Mouse (Mus musculus) myocyte (in vitro differentiated cells): Measurements from ENCODE around the gene Auh.

Experiments
- CEBPB ChIP-seq: IDR thresholded peaks from 2 replicates; pipeline ENCODE4 v1.6.1; 2011; ENCODE audit warnings: mild to moderate bottlenecking, moderate library complexity; ENCODE audit not compliant: poor library complexity, insufficient read depth, severe bottlenecking
- E2F4 ChIP-seq: IDR thresholded peaks from one replicate; pipeline ENCODE4 v1.6.1; 2011; ENCODE audit warnings: mild to moderate bottlenecking, control low read depth, moderate library complexity; ENCODE audit not compliant: insufficient read depth
- MAX ChIP-seq: IDR thresholded peaks from one replicate; pipeline ENCODE4 v1.6.1; 2011; ENCODE audit warnings: low read depth, mild to moderate bottlenecking, control low read depth
- MYOD1 ChIP-seq, 3 experiments: IDR thresholded peaks; one replicate each; pipeline ENCODE4 v1.6.1; 2011; ENCODE audit warnings: control low read depth in 2 of 3, low read depth in 2 of 3, mild to moderate bottlenecking in 2 of 3, moderate library complexity in 1 of 3; ENCODE audit not compliant: insufficient read length in 2 of 3, control insufficient read depth in 1 of 3
- MYOG ChIP-seq, 3 experiments: IDR thresholded peaks; one replicate each; pipeline ENCODE4 v1.6.1; 2011; ENCODE audit warnings: control low read depth in 2 of 3, low read depth in 2 of 3, mild to moderate bottlenecking in 2 of 3; ENCODE audit not compliant: insufficient read length in 2 of 3, control insufficient read depth in 1 of 3, insufficient read depth in 1 of 3
- POLR2A ChIP-seq: IDR thresholded peaks from one replicate; pipeline ENCODE4 v1.6.1; 2011; ENCODE audit warnings: low read depth, mild to moderate bottlenecking, control low read depth, moderate library complexity; ENCODE audit not compliant: insufficient read length
- POLR2AphosphoS2 ChIP-seq: IDR thresholded peaks from one replicate; pipeline ENCODE4 v1.6.1; 2011; ENCODE audit warnings: low read depth, control low read depth; ENCODE audit not compliant: insufficient read length
- REST ChIP-seq: IDR thresholded peaks from one replicate; pipeline ENCODE4 v1.6.1; 2011; ENCODE audit warnings: mild to moderate bottlenecking, control low read depth, moderate library complexity; ENCODE audit not compliant: insufficient read depth, insufficient read length
- SRF ChIP-seq: IDR thresholded peaks from one replicate; pipeline ENCODE4 v1.6.1; 2011; ENCODE audit warnings: low read depth; ENCODE audit not compliant: control insufficient read depth, insufficient read length
- TCF12 ChIP-seq: IDR thresholded peaks from one replicate; pipeline ENCODE4 v1.6.1; 2011; ENCODE audit warnings: mild to moderate bottlenecking, control low read depth; ENCODE audit not compliant: poor library complexity, insufficient read depth, severe bottlenecking
- USF1 ChIP-seq: IDR thresholded peaks from one replicate; pipeline ENCODE4 v1.6.1; 2011; ENCODE audit warnings: low read depth, mild to moderate bottlenecking, control low read depth, moderate library complexity

GRCm38 (mm10) chr13:52921966-52922365, 7.5 kb downstream of the Auh start:
- TF ChIP-seq TCF12 (no peak), MAX (no peak), SRF (no peak), E2F4 (no peak), POLR2AphosphoS2 (no peak), POLR2A (no peak), USF1 (no peak), CEBPB (no peak), MYOD1 (IDR thresholded peaks at IDR 0.05; ENCODE audit: control insufficient read depth in 1 of 3, insufficient read length in 2 of 3, low read depth in 2 of 3) (no peak), MYOG (IDR thresholded peaks at IDR 0.05; ENCODE audit: control insufficient read depth in 1 of 3, insufficient read depth in 1 of 3, insufficient read length in 2 of 3, low read depth in 2 of 3) (no peak), REST (no peak)
